9 mouse cellular contexts compared by ENCODE assay signal in the genomic region with DNA sequence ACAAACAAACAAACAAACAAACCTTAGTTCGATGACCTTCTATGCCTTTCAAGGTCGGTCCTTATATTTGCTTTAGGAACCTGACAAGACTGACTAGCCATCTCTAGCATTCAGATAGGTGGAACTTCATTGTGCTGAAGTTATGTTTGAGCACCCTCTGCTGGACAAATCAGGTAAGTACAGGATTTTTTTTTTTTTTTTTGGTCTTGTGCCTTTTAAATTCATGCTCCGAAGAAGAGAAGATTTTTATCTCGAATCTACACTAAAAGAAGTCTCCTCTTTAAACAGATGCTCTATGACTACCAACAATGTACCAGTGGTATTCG. TPM values are rescaled to one million over a fixed set of nuclear protein-coding genes. Genes with fewer than 3 reads are reported as not detected.
DNase-seq lines count a peak whose midpoint lies in the region; ATAC-seq and TF ChIP-seq lines count a peak whose summit lies in the region.
"Had no signal": no experiment of that assay in that cellular context is flagged by ENCODE, and none has a peak within 500 bp of the region (broad histone marks: within the 10 kb centered on the region; RNA-seq: fewer than 3 reads in every experiment).

No protein-coding gene starts in this region.

- no peaks in the 10 kb centered on the region for H3K4me1 ChIP-seq in forebrain, embryonic 13.5 days
- H3K4me1 ChIP-seq in forebrain, embryonic 12.5 days: no peaks in the 10 kb centered on the region
- peaks cover 11% of the 10 kb centered on the region; the same call in 1 of the 2 replicates for H3K4me1 ChIP-seq in liver, adult 2 months (ENCODE audit: control insufficient read depth, insufficient read depth, low read length)
- no peaks in the 10 kb centered on the region for H3K4me1 ChIP-seq in liver, embryonic 11.5 days (replicated peaks; ENCODE audit: control insufficient read depth, insufficient read depth, low read length)
- H3K4me1 ChIP-seq: neural tube, embryonic 13.5 days had no signal

- TF ChIP-seq CTCF in liver, adult 2 months (IDR thresholded peaks at IDR 0.05; ENCODE audit: low read depth, low read length): peak; percentile 40; the same call in 1 of the 2 replicates

- DNase-seq in liver, adult 2 months (ENCODE audit: extremely low read depth, low read depth, low spot score): peak; percentile 83
- DNase-seq in liver, embryonic 11.5 days (ENCODE audit: low spot score): no peak
- DNase-seq in brain, adult 2 months (ENCODE audit: low read depth, low spot score): peak; percentile 85
- no peak for DNase-seq in spleen, adult 12 weeks (ENCODE audit: low spot score)
- no peak for DNase-seq in gastrocnemius, postnatal 4 days (ENCODE audit: low spot score in 2 of 2)

- H3K9ac ChIP-seq in forebrain, embryonic 13.5 days: no peak overlapping the region
- H3K9ac ChIP-seq in forebrain, embryonic 12.5 days: no peak overlapping the region
- H3K9ac ChIP-seq in liver, adult 2 months (ENCODE audit: low read depth, low read length): no peak overlapping the region
- H3K9ac ChIP-seq in liver, embryonic 11.5 days (ENCODE audit: low read depth, low read length): no peak overlapping the region
- H3K9ac ChIP-seq: neural tube, embryonic 13.5 days had no signal

- H3K27me3 ChIP-seq in forebrain, embryonic 13.5 days: peaks cover 3% of the 10 kb centered on the region; the same call in 1 of the 2 replicates
- peaks cover 13% of the 10 kb centered on the region; the same call in 1 of the 2 replicates for H3K27me3 ChIP-seq in forebrain, embryonic 12.5 days
- H3K27me3 ChIP-seq in liver, adult 2 months (ENCODE audit: control insufficient read depth, insufficient read depth, low read length): no peaks in the 10 kb centered on the region
- H3K27me3 ChIP-seq in liver, embryonic 11.5 days (replicated peaks; ENCODE audit: control insufficient read depth, insufficient read depth, low read length): no peaks in the 10 kb centered on the region
- H3K27me3 ChIP-seq: neural tube, embryonic 13.5 days had no signal

- no peak for TF ChIP-seq POLR2A in liver, adult 2 months (IDR thresholded peaks at IDR 0.05; ENCODE audit: extremely low read depth, insufficient read depth, low read length)

- no peak overlapping the region for H3K4me3 ChIP-seq in forebrain, embryonic 13.5 days
- H3K4me3 ChIP-seq in forebrain, embryonic 12.5 days (replicated peaks): no peak overlapping the region
- no peak overlapping the region; the same call in 1 of the 2 replicates for H3K4me3 ChIP-seq in liver, adult 2 months (ENCODE audit: insufficient read depth, low read depth, low read length)
- H3K4me3 ChIP-seq in liver, embryonic 11.5 days (ENCODE audit: low read depth, low read length): no peak overlapping the region
- H3K4me3 ChIP-seq: neural tube, embryonic 13.5 days had no signal

- H3K36me3 ChIP-seq in forebrain, embryonic 13.5 days (ENCODE audit: poor library complexity, severe bottlenecking): no peaks in the 10 kb centered on the region
- H3K36me3 ChIP-seq in forebrain, embryonic 12.5 days (replicated peaks): no peaks in the 10 kb centered on the region
- peaks cover 3% of the 10 kb centered on the region for H3K36me3 ChIP-seq in liver, adult 2 months (ENCODE audit: control insufficient read depth, insufficient read depth, low read length)
- H3K36me3 ChIP-seq in liver, embryonic 11.5 days (ENCODE audit: control insufficient read depth, insufficient read depth, low read length): no peaks in the 10 kb centered on the region
- H3K36me3 ChIP-seq: neural tube, embryonic 13.5 days had no signal

- WGBS in forebrain, embryonic 13.5 days: 14% methylated on average over 5 of the region's 5 CpGs
- WGBS in forebrain, embryonic 12.5 days: 18% methylated on average over 5 of the region's 5 CpGs
- 2% methylated on average over 5 of the region's 5 CpGs for WGBS in liver, adult 2 months
- WGBS in liver, embryonic 11.5 days: 10% methylated on average over 5 of the region's 5 CpGs

- peak; percentile 75 for ATAC-seq in forebrain, embryonic 13.5 days
- ATAC-seq in forebrain, embryonic 12.5 days (ENCODE audit: low FRiP score): no peak
- ATAC-seq in liver, embryonic 11.5 days (replicated peaks; ENCODE audit: low FRiP score): no peak
- ATAC-seq in megakaryocyte progenitor cell, adult 5-6 weeks (replicated peaks; ENCODE audit: poor library complexity): peak; percentile 84

- no peak overlapping the region for H3K4me2 ChIP-seq in forebrain, embryonic 13.5 days
- H3K4me2 ChIP-seq in forebrain, embryonic 12.5 days: no peak overlapping the region
- no peak overlapping the region for H3K4me2 ChIP-seq in liver, embryonic 11.5 days
- H3K4me2 ChIP-seq: neural tube, embryonic 13.5 days had no signal

- H3K9me3 ChIP-seq in forebrain, embryonic 13.5 days (replicated peaks): no peaks in the 10 kb centered on the region; the same call in 1 of the 2 replicates
- no peaks in the 10 kb centered on the region for H3K9me3 ChIP-seq in forebrain, embryonic 12.5 days
- no peaks in the 10 kb centered on the region for H3K9me3 ChIP-seq in liver, embryonic 11.5 days (ENCODE audit: control insufficient read depth, low read length)
- H3K9me3 ChIP-seq: neural tube, embryonic 13.5 days had no signal

- no peaks in the 10 kb centered on the region for H3K79me2 ChIP-seq in liver, adult 2 months (ENCODE audit: control insufficient read depth, insufficient read depth, low read length)

- no peak overlapping the region for H3K27ac ChIP-seq in forebrain, embryonic 13.5 days
- no peak overlapping the region for H3K27ac ChIP-seq in forebrain, embryonic 12.5 days
- no peak overlapping the region for H3K27ac ChIP-seq in liver, adult 2 months (replicated peaks; ENCODE audit: insufficient read depth, low read depth, low read length)
- no peak overlapping the region for H3K27ac ChIP-seq in liver, embryonic 11.5 days (ENCODE audit: low read depth, low read length)
- H3K27ac ChIP-seq: neural tube, embryonic 13.5 days had no signal

RNA-seq across cellular contexts. Expression of gene Smim13, which starts 10.9 kb away (rescaled TPM):
- polyA plus RNA-seq in forebrain, embryonic 13.5 days (2015; fragmentation: Nextera tagmentation; extraction: Ambion mirVana): 14.6 and 15.6 TPM in 2 replicates
- 19.4 and 20.3 TPM in 2 replicates for polyA plus RNA-seq in forebrain, embryonic 12.5 days (2016; fragmentation: Nextera tagmentation; extraction: Ambion mirVana)
- total RNA-seq in liver, adult 2 months (2014; rRNA removed): 14.6 and 20.7 TPM in 2 replicates
- polyA plus RNA-seq in liver, adult 2 months (2012; rRNA removed): 5.1 and 5.2 TPM in 2 replicates
- polyA plus RNA-seq in liver, embryonic 11.5 days (2014; fragmentation: Nextera tagmentation; extraction: Ambion mirVana): 12.6 and 16.9 TPM in 2 replicates
- total RNA-seq in megakaryocyte progenitor cell, adult 5-6 weeks (2015): 16.0 and 18.7 TPM in 2 replicates
- total RNA-seq in megakaryocyte progenitor cell, adult 5-6 weeks (2017): 11.9 and 12.8 TPM in 2 replicates
- total RNA-seq in gastrocnemius, postnatal 4 days (2021): 10 to 100 TPM; 21.9 to 22.8 TPM

RNA-seq across cellular contexts. Expression of gene Elovl2, which starts 18.6 kb away (rescaled TPM):
- polyA plus RNA-seq in forebrain, embryonic 13.5 days (2015; fragmentation: Nextera tagmentation; extraction: Ambion mirVana): 45.1 and 47.7 TPM in 2 replicates
- polyA plus RNA-seq in forebrain, embryonic 12.5 days (2016; fragmentation: Nextera tagmentation; extraction: Ambion mirVana): 51.6 and 61.4 TPM in 2 replicates
- total RNA-seq in liver, adult 2 months (2014; rRNA removed): 287 and 443 TPM in 2 replicates
- polyA plus RNA-seq in liver, adult 2 months (2012; rRNA removed): 157 and 182 TPM in 2 replicates
- 32.5 and 38.1 TPM in 2 replicates for polyA plus RNA-seq in liver, embryonic 11.5 days (2014; fragmentation: Nextera tagmentation; extraction: Ambion mirVana)
- total RNA-seq in megakaryocyte progenitor cell, adult 5-6 weeks (2015): 0.07 TPM in 1 of 2 replicates, not detected in the other
- 0.14 TPM in 1 of 2 replicates, not detected in the other for total RNA-seq in megakaryocyte progenitor cell, adult 5-6 weeks (2017)
- 1 to 10 TPM in 1 of 2 experiments, under 1 TPM in 1; 0.49 to 1.2 TPM for total RNA-seq in gastrocnemius, postnatal 4 days (2021)

RNA-seq across cellular contexts. Expression of gene Gm17364, which starts 35.0 kb away (rescaled TPM):
- polyA plus RNA-seq in forebrain, embryonic 13.5 days (2015; fragmentation: Nextera tagmentation; extraction: Ambion mirVana): not detected in 2 replicates
- polyA plus RNA-seq in forebrain, embryonic 12.5 days (2016; fragmentation: Nextera tagmentation; extraction: Ambion mirVana): not detected in 2 replicates
- total RNA-seq in liver, adult 2 months (2014; rRNA removed): not detected in 2 replicates
- polyA plus RNA-seq in liver, adult 2 months (2012; rRNA removed): not detected in 2 replicates
- polyA plus RNA-seq in liver, embryonic 11.5 days (2014; fragmentation: Nextera tagmentation; extraction: Ambion mirVana): not detected in 2 replicates
- not detected in 2 replicates for total RNA-seq in megakaryocyte progenitor cell, adult 5-6 weeks (2015)
- not detected in 2 replicates for total RNA-seq in megakaryocyte progenitor cell, adult 5-6 weeks (2017)
- total RNA-seq in gastrocnemius, postnatal 4 days (2021): not detected
- polyA plus RNA-seq: neural tube, embryonic 13.5 days had no signal

Comparison
In these comparisons a context has a peak if more than half of its experiments do, and no peak if none do; other contexts are left out.
1. ATAC-seq: peak in forebrain, embryonic 13.5 days (single experiment) and megakaryocyte progenitor cell, adult 5-6 weeks (single experiment); none in forebrain, embryonic 12.5 days (single experiment) and liver, embryonic 11.5 days (single experiment).
2. DNase-seq: peak in liver, adult 2 months (single experiment) and brain, adult 2 months (single experiment); none in liver, embryonic 11.5 days (single experiment), spleen, adult 12 weeks (single experiment) and gastrocnemius, postnatal 4 days (0 of 2).